Mouse (Mus musculus): ENCODE measurements around the gene Gm5072. TPM values are rescaled to one million over a fixed set of nuclear protein-coding genes. Genes with fewer than 3 reads are reported as not detected.
"Not testable (repeated sequence)": the region's sequence is repeated elsewhere in the genome, so short reads cannot be mapped to it uniquely, and the experiment has no call there.

The Gm5072 gene
- not detected in 2 replicates for polyA plus RNA-seq (2012; ENCODE audit: insufficient read depth, low replicate concordance)

- H3K4me3 ChIP-seq (replicated peaks); H3K9me3 ChIP-seq; H3K36me3 ChIP-seq (replicated peaks; ENCODE audit: low read length): not testable (repeated sequence)
These were observed at the start of gene Gm5072 for GRCm38 (mm10) chrX:91392200-91392599. Gm5072 (plus strand) TSS chrX:91392500.

More at GRCm38 (mm10) chrX:91392200-91392599, at the start of gene Gm5072:
- H3K27me3 ChIP-seq (replicated peaks); H3K4me1 ChIP-seq: not testable (repeated sequence)

Other genes with a start within 250 kb of the Gm5072 start
- not detected in 2 replicates for gene Mageb2, start 60.8 kb upstream of the Gm5072 start, polyA plus RNA-seq (2012; ENCODE audit: insufficient read depth, low replicate concordance)
- gene Gm8914, start 87.6 kb downstream of the Gm5072 start, polyA plus RNA-seq (2012; ENCODE audit: insufficient read depth, low replicate concordance): not detected in 2 replicates
- not detected in 2 replicates for gene 1700084M14Rik, start 183.4 kb downstream of the Gm5072 start, polyA plus RNA-seq (2012; ENCODE audit: insufficient read depth, low replicate concordance)
- not detected in 2 replicates for gene Gm14781, start 239.7 kb downstream of the Gm5072 start, polyA plus RNA-seq (2012; ENCODE audit: insufficient read depth, low replicate concordance)